Mouse (Mus musculus) yolk sac, embryonic 10.5 days (tissue): ENCODE results near the gene Kmt2d.
"Not testable (repeated sequence)": the region's sequence is repeated elsewhere in the genome, so short reads cannot be mapped to it uniquely, and the experiment has no call there.

Experiments
- DNase-seq: peaks from one replicate; pipeline ENCODE4 v3.0.0-alpha.2; 2017; ENCODE audit warnings: low spot score

The Kmt2d gene

GRCm38 (mm10) chr15:98871070-98871915 is at the start of gene Kmt2d:
TSS of gene Kmt2d (minus strand) at chr15:98871204.
- DNase-seq: no peak

- DNase-seq: not testable (repeated sequence)
Measured at GRCm38 (mm10) chr15:98918499-98918895, 47.5 kb upstream of the Kmt2d start.

- peak; percentile 99 for DNase-seq
Measured at GRCm38 (mm10) chr15:98917538-98918498, 46.8 kb upstream of the Kmt2d start, which contains the start of gene Lmbr1l. TSS of gene Lmbr1l (minus strand) at chr15:98918231.

GRCm38 (mm10) chr15:98917091-98917490 is 46.1 kb upstream of the Kmt2d start:
- DNase-seq: no peak

- no peak for DNase-seq
Measured at GRCm38 (mm10) chr15:98916016-98916415, 45.0 kb upstream of the Kmt2d start.

GRCm38 (mm10) chr15:98914903-98915302 is 43.9 kb upstream of the Kmt2d start:
- no peak for DNase-seq

- DNase-seq: peak; percentile 82
Measured at GRCm38 (mm10) chr15:98904692-98905091, 33.7 kb upstream of the Kmt2d start.

GRCm38 (mm10) chr15:98902600-98902999 is 31.6 kb upstream of the Kmt2d start:
- no peak for DNase-seq

GRCm38 (mm10) chr15:98901530-98901929 is 30.5 kb upstream of the Kmt2d start:
- no peak for DNase-seq

GRCm38 (mm10) chr15:98897928-98898800 is 27.2 kb upstream of the Kmt2d start, which contains the start of gene Dhh:
TSS of gene Dhh (minus strand) at chr15:98898540.
- DNase-seq: peak; percentile 40

GRCm38 (mm10) chr15:98897495-98897894 is 26.5 kb upstream of the Kmt2d start:
- DNase-seq: no peak

GRCm38 (mm10) chr15:98895635-98896589 is 24.9 kb upstream of the Kmt2d start:
- peak; percentile 37 for DNase-seq

- DNase-seq: no peak
Measured at GRCm38 (mm10) chr15:98894746-98895634, 24.0 kb upstream of the Kmt2d start.

GRCm38 (mm10) chr15:98893940-98894745 is 23.1 kb upstream of the Kmt2d start, which contains the start of gene Rhebl1:
TSS of gene Rhebl1 (minus strand) at chr15:98894540.
- DNase-seq: peak; percentile 33

GRCm38 (mm10) chr15:98893036-98893435 is 22.0 kb upstream of the Kmt2d start:
- DNase-seq: no peak

- DNase-seq: peak; percentile 64
Measured at GRCm38 (mm10) chr15:98891907-98892606, 21.1 kb upstream of the Kmt2d start.

- DNase-seq: peak; percentile 73
Measured at GRCm38 (mm10) chr15:98891198-98891742, 20.3 kb upstream of the Kmt2d start.
